Mouse (Mus musculus) cortical plate, adult 2 months (tissue): ENCODE measurements around the gene Dnajc17.

Experiments
- CTCF ChIP-seq: fragments of 200-500 bp; IDR thresholded peaks from 2 replicates; pipeline ENCODE4 v1.5.1; 2011; ENCODE audit warnings: mild to moderate bottlenecking, control low read depth, low read length; ENCODE audit not compliant: insufficient read depth; ENCODE audit errors: extremely low read depth
- POLR2A ChIP-seq: fragments of 200-500 bp; IDR thresholded peaks from 2 replicates; pipeline ENCODE4 v1.6.1; 2011; ENCODE audit warnings: mild to moderate bottlenecking, low read length, control low read depth; ENCODE audit not compliant: insufficient read depth; ENCODE audit errors: extremely low read depth

- no peak for TF ChIP-seq CTCF
- no peak for TF ChIP-seq POLR2A
Observed at GRCm38 (mm10) chr2:119249592-119250061, 41.0 kb upstream of the Dnajc17 start.
